Mouse (Mus musculus) CH12.LX (cell line): ENCODE data around the gene March6. TPM values are rescaled to one million over a fixed set of nuclear protein-coding genes. Genes with fewer than 3 reads are reported as not detected.

Experiments
- DNase-seq: peaks from one replicate; pipeline ENCODE4 v3.0.0-alpha.2; 2013; ENCODE audit errors: extremely low read depth
- H3K27ac ChIP-seq: 2 replicates; pipeline ENCODE4 v1.5.1; 2012; ENCODE audit warnings: low read depth, mild to moderate bottlenecking, control low read depth, moderate library complexity; ENCODE audit not compliant: insufficient read depth
- H3K27me3 ChIP-seq: replicated peaks from 2 replicates; pipeline ENCODE3; 2012; ENCODE audit warnings: inconsistent platforms
- H3K36me3 ChIP-seq, 2 experiments: replicated peaks in 1 of 2; 2 replicates each; pipeline versions ENCODE3 to v1.6.1; 2012; ENCODE audit warnings: inconsistent platforms in 1 of 2, low read length in 1 of 2, mild to moderate bottlenecking in 1 of 2, mixed read lengths in 1 of 2, moderate library complexity in 1 of 2; ENCODE audit not compliant: control insufficient read depth in 1 of 2, insufficient read depth in 1 of 2
- H3K4me1 ChIP-seq, 2 experiments: 2 replicates each; pipeline ENCODE4 v1.6.1; 2012; ENCODE audit warnings: inconsistent platforms in 1 of 2, moderate library complexity in 1 of 2; ENCODE audit not compliant: insufficient read depth in 2 of 2, control insufficient read depth in 1 of 2
- H3K4me2 ChIP-seq: 2 replicates; pipeline ENCODE4 v1.6.1; 2012; ENCODE audit warnings: low read depth, mild to moderate bottlenecking, control low read depth; ENCODE audit not compliant: poor library complexity, insufficient read depth, severe bottlenecking
- H3K4me3 ChIP-seq, 3 experiments: fragments of 150-350 bp in 1 of 3; sonication (generic) in 1 of 3; replicated peaks in 1 of 3; 2 replicates each; pipeline versions ENCODE3 to v1.5.1; 2011 to 2012; ENCODE audit warnings: low read depth in 2 of 3, low read length in 2 of 3, mild to moderate bottlenecking in 2 of 3, moderate library complexity in 2 of 3, control low read depth in 1 of 3, improper control_type of control experiment in 1 of 3, inconsistent platforms in 1 of 3, mixed read lengths in 1 of 3; ENCODE audit not compliant: poor library complexity in 1 of 3
- H3K79me2 ChIP-seq: replicated peaks from 2 replicates; pipeline ENCODE4 v1.6.1; 2012; ENCODE audit warnings: mild to moderate bottlenecking, moderate library complexity; ENCODE audit not compliant: control insufficient read depth, poor library complexity, insufficient read depth, severe bottlenecking; ENCODE audit errors: extremely low read depth
- H3K9ac ChIP-seq: 2 replicates; pipeline ENCODE4 v1.6.1; 2012; ENCODE audit warnings: low read depth, mild to moderate bottlenecking, control low read depth, moderate library complexity; ENCODE audit not compliant: insufficient read depth
- H3K9me3 ChIP-seq: replicated peaks from 2 replicates; pipeline ENCODE3; 2012; ENCODE audit warnings: low read length, inconsistent platforms, mixed read lengths
- BHLHE40 ChIP-seq: IDR thresholded peaks from 2 replicates; pipeline ENCODE4 v1.6.1; 2011; ENCODE audit warnings: mild to moderate bottlenecking, low read depth, low read length, improper control_type of control experiment
- CHD1 ChIP-seq: IDR thresholded peaks from 2 replicates; pipeline ENCODE4 v1.6.1; 2012; ENCODE audit warnings: low read depth, low read length, improper control_type of control experiment, inconsistent platforms
- CTCF ChIP-seq, 2 experiments: IDR thresholded peaks in 1 of 2; conservative IDR thresholded peaks in 1 of 2; 2 replicates each; pipeline ENCODE4 v1.5.1; 2011 to 2012; ENCODE audit warnings: low read depth in 2 of 2, low read length in 2 of 2, improper control_type of control experiment in 1 of 2, inconsistent platforms in 1 of 2, mild to moderate bottlenecking in 1 of 2, moderate library complexity in 1 of 2
- E2F4 ChIP-seq: IDR thresholded peaks from 2 replicates; pipeline ENCODE4 v1.6.1; 2011; ENCODE audit warnings: low read depth, low read length, improper control_type of control experiment; ENCODE audit not compliant: insufficient replicate concordance
- ETS1 ChIP-seq: conservative IDR thresholded peaks from 2 replicates; pipeline ENCODE4 v1.6.1; 2012; ENCODE audit warnings: low read depth, mild to moderate bottlenecking, inconsistent platforms, low read length, improper control_type of control experiment, moderate library complexity
- GABPA ChIP-seq: IDR thresholded peaks from 2 replicates; pipeline ENCODE4 v1.6.1; 2012; ENCODE audit warnings: low read depth, low read length, improper control_type of control experiment, inconsistent platforms; ENCODE audit not compliant: insufficient replicate concordance
- IRF4 ChIP-seq: IDR thresholded peaks from 2 replicates; pipeline ENCODE4 v1.6.1; 2014; ENCODE audit warnings: low read depth, mild to moderate bottlenecking, inconsistent platforms, low read length, improper control_type of control experiment
- JUND ChIP-seq: conservative IDR thresholded peaks from 2 replicates; pipeline ENCODE4 v1.6.1; 2011; ENCODE audit warnings: low read depth, low read length, improper control_type of control experiment
- KAT2A ChIP-seq: IDR thresholded peaks from 2 replicates; pipeline ENCODE4 v1.6.1; 2012; ENCODE audit warnings: low read length, improper control_type of control experiment, inconsistent platforms; ENCODE audit not compliant: insufficient replicate concordance
- MAX ChIP-seq: IDR thresholded peaks from 2 replicates; pipeline ENCODE4 v1.6.1; 2011; ENCODE audit warnings: low read length, improper control_type of control experiment
- MEF2A ChIP-seq: IDR thresholded peaks from 2 replicates; pipeline ENCODE4 v1.6.1; 2014; ENCODE audit warnings: low read depth, mild to moderate bottlenecking, inconsistent platforms, low read length, improper control_type of control experiment, borderline replicate concordance
- NRF1 ChIP-seq: IDR thresholded peaks from 2 replicates; pipeline ENCODE4 v1.6.1; 2014; ENCODE audit warnings: low read depth, mild to moderate bottlenecking, inconsistent platforms, low read length, improper control_type of control experiment, moderate library complexity
- PAX5 ChIP-seq: IDR thresholded peaks from 2 replicates; pipeline ENCODE4 v1.6.1; 2012; ENCODE audit warnings: low read length, inconsistent platforms, mixed read lengths
- POLR2A ChIP-seq: IDR thresholded peaks from 2 replicates; pipeline ENCODE4 v1.6.1; 2011; ENCODE audit warnings: low read depth, mild to moderate bottlenecking, improper control_type of control experiment, low read length
- RCOR1 ChIP-seq: conservative IDR thresholded peaks from 2 replicates; pipeline ENCODE4 v1.6.1; 2012; ENCODE audit warnings: low read depth, mild to moderate bottlenecking, inconsistent platforms, low read length, improper control_type of control experiment
- SIN3A ChIP-seq: IDR thresholded peaks from 2 replicates; pipeline ENCODE4 v1.6.1; 2012; ENCODE audit warnings: low read length, improper control_type of control experiment, inconsistent platforms
- SMC3 ChIP-seq: IDR thresholded peaks from 2 replicates; pipeline ENCODE4 v1.6.1; 2011; ENCODE audit warnings: low read depth, low read length, improper control_type of control experiment
- TBP ChIP-seq: conservative IDR thresholded peaks from 2 replicates; pipeline ENCODE4 v1.6.1; 2011; ENCODE audit warnings: low read depth, low read length, improper control_type of control experiment
- UBTF ChIP-seq: IDR thresholded peaks from 2 replicates; pipeline ENCODE4 v1.6.1; 2012; ENCODE audit warnings: low read depth, mild to moderate bottlenecking, inconsistent platforms, low read length, improper control_type of control experiment, moderate library complexity
- USF2 ChIP-seq: conservative IDR thresholded peaks from 2 replicates; pipeline ENCODE4 v1.6.1; 2011; ENCODE audit warnings: low read depth, low read length, improper control_type of control experiment
- dilution Hi-C: fragments of 300-500 bp; cut with MboI; formaldehyde crosslinking; loops from 2 replicates; pipeline ENCODE4 v1.14.3; 2020; ENCODE audit warnings: low sequenced_read_pairs; ENCODE audit not compliant: extremely low pct_unique_long_range_greater_than_20kb, extremely low pct_ligation_motif_present
- in situ Hi-C: fragments of 300-500 bp; cut with MboI; formaldehyde crosslinking; loops from 3 replicates; pipeline ENCODE4 v1.14.3; 2019; ENCODE audit warnings: low sequenced_read_pairs, low pct_ligation_motif_present, low pct_unique_long_range_greater_than_20kb, mixed read lengths
- polyA plus RNA-seq: library from polyadenylated mRNA; unstranded; fragments of >175 nt; gene quantifications from 2 replicates; pipeline ENCODE4 v1.2.1, GENCODE M21; 2012; ENCODE audit warnings: low read depth; ENCODE audit not compliant: insufficient read length
- total RNA-seq, 2 experiments: library from RNA; depleted of rRNA; stranded (reverse); fragments of 300-350 nt in 1 of 2; fragments of >200 nt in 1 of 2; gene quantifications; 2 replicates each; pipeline ENCODE4 v1.2.3; 2012 to 2014

March6 gene
- total and polyA plus RNA-seq, 3 experiments, result 18.3 to 41.4 (median 29.1) TPM

- no peak for TF ChIP-seq UBTF
- TF ChIP-seq ETS1, result no peak
- no peak for TF ChIP-seq RCOR1
- TF ChIP-seq IRF4, result no peak
- no peak for TF ChIP-seq POLR2A
- no peak for TF ChIP-seq MAX
- peaks cover 58% of the 10 kb centered on the region for H3K79me2 ChIP-seq
- no peak overlapping the region for H3K27ac ChIP-seq
- in situ Hi-C loops, result no loop called here
- peaks cover 11 to 36% of the 10 kb centered on the region in 2 experiments for H3K4me1 ChIP-seq
- no peaks in the 10 kb centered on the region for H3K9me3 ChIP-seq
- no peak for DNase-seq
- dilution Hi-C loops, result no loop called here
- H3K27me3 ChIP-seq, result no peaks in the 10 kb centered on the region
- H3K9ac ChIP-seq, result no peak overlapping the region
- peaks cover 0 to 34% of the 10 kb centered on the region in 2 experiments for H3K36me3 ChIP-seq
- H3K4me2 ChIP-seq, result no peak overlapping the region
- no peak overlapping the region for H3K4me3 ChIP-seq
These were observed 2.4 kb downstream of the March6 start for GRCm38 (mm10) chr15:31528477-31528876.

GRCm38 (mm10) chr15:31526463-31526862, 4.4 kb downstream of the March6 start:
- in situ Hi-C loops, result no loop called here
- dilution Hi-C loops, result no loop called here
- H3K4me1 ChIP-seq, result peaks cover 6 to 36% of the 10 kb centered on the region in 2 experiments; a peak in 3 of 4 replicates
- H3K27ac ChIP-seq, result no peak overlapping the region
- peaks cover 69% of the 10 kb centered on the region for H3K79me2 ChIP-seq
- no peak overlapping the region for H3K4me2 ChIP-seq
- no peak for DNase-seq
- no peak for TF ChIP-seq SIN3A
- TF ChIP-seq USF2, result no peak
- no peak for TF ChIP-seq JUND
- TF ChIP-seq E2F4, result no peak
- no peak for TF ChIP-seq TBP
- no peak for TF ChIP-seq NRF1
- TF ChIP-seq BHLHE40, result no peak
- no peak for TF ChIP-seq GABPA
- TF ChIP-seq IRF4, result no peak
- TF ChIP-seq PAX5, result no peak
- no peak for TF ChIP-seq KAT2A
- TF ChIP-seq RCOR1, result no peak
- no peak for TF ChIP-seq MEF2A
- no peak for TF ChIP-seq SMC3
- no peak for TF ChIP-seq CHD1
- no peak for TF ChIP-seq CTCF (conservative IDR thresholded peaks at IDR 0.05 in 1 of 2, IDR thresholded peaks at IDR 0.05 in 1 of 2; ENCODE audit: low read depth in 2 of 2, low read length in 2 of 2)
- H3K36me3 ChIP-seq, result peaks cover 0 to 27% of the 10 kb centered on the region in 2 experiments
- H3K9me3 ChIP-seq, result no peaks in the 10 kb centered on the region
- no peaks in the 10 kb centered on the region for H3K27me3 ChIP-seq
- no peak overlapping the region for H3K4me3 ChIP-seq
- H3K9ac ChIP-seq, result no peak overlapping the region
